Mouse (Mus musculus) T-cell, adult 2 months (primary cell): ENCODE results near the gene Rnase11.

Experiments
- DNase-seq: peaks from one replicate; pipeline ENCODE4 v3.0.0; 2022; ENCODE audit warnings: low spot score

Gene Rnase11

GRCm38 (mm10) chr14:51050063-51050462 lies at the start of gene Rnase11:
Gene Rnase11, minus strand, starts transcription at chr14:51050163.
- DNase-seq, result no peak

- no peak for DNase-seq
These were observed 49.0 kb upstream of the Rnase11 start for GRCm38 (mm10) chr14:51098921-51099320.

GRCm38 (mm10) chr14:51098300-51098699 lies 48.3 kb upstream of the Rnase11 start:
- peak; percentile 74 for DNase-seq

- DNase-seq, result no peak
These were observed 46.0 kb upstream of the Rnase11 start for GRCm38 (mm10) chr14:51095736-51096524.

GRCm38 (mm10) chr14:51094921-51095320 lies 45.0 kb upstream of the Rnase11 start:
- DNase-seq, result no peak

GRCm38 (mm10) chr14:51094096-51094875 lies 44.3 kb upstream of the Rnase11 start:
- no peak for DNase-seq

GRCm38 (mm10) chr14:51093496-51093895 lies 43.5 kb upstream of the Rnase11 start:
- no peak for DNase-seq

- DNase-seq, result no peak
These were observed 42.2 kb upstream of the Rnase11 start for GRCm38 (mm10) chr14:51092073-51092620.

- DNase-seq, result peak; percentile 25
These were observed 41.2 kb upstream of the Rnase11 start, which contains the start of the genes Rnase4 and Ang for GRCm38 (mm10) chr14:51090921-51091900. Gene Rnase4, plus strand, starts transcription at chr14:51091077. Gene Ang, plus strand, starts transcription at chr14:51091150.

GRCm38 (mm10) chr14:51090077-51090781 lies 40.3 kb upstream of the Rnase11 start:
- peak; percentile 84 for DNase-seq

- DNase-seq, result no peak
These were observed 39.7 kb upstream of the Rnase11 start for GRCm38 (mm10) chr14:51089674-51090076.

GRCm38 (mm10) chr14:51088970-51089673 lies 39.2 kb upstream of the Rnase11 start:
- DNase-seq, result peak; percentile 96

- peak; percentile 82 for DNase-seq
These were observed 38.4 kb upstream of the Rnase11 start for GRCm38 (mm10) chr14:51088166-51088969.

GRCm38 (mm10) chr14:51087762-51088161 lies 37.8 kb upstream of the Rnase11 start:
- no peak for DNase-seq

GRCm38 (mm10) chr14:51085911-51086310 lies 35.9 kb upstream of the Rnase11 start:
- DNase-seq, result no peak

GRCm38 (mm10) chr14:51085086-51085485 lies 35.1 kb upstream of the Rnase11 start:
- no peak for DNase-seq

GRCm38 (mm10) chr14:51083805-51084204 lies 33.8 kb upstream of the Rnase11 start:
- peak; percentile 15 for DNase-seq

GRCm38 (mm10) chr14:51082599-51083581 lies 32.9 kb upstream of the Rnase11 start:
- peak; percentile 68 for DNase-seq
